20 mouse cellular contexts compared by ENCODE assay signal in genomic region chr7:67402353-67402752, GRCm38 (mm10). TPM values are rescaled to one million over a fixed set of nuclear protein-coding genes. Genes with fewer than 3 reads are reported as not detected.
DNase-seq lines count a peak whose midpoint lies in the region; TF ChIP-seq lines count a peak whose summit lies in the region.
"Had no signal": no experiment of that assay in that cellular context is flagged by ENCODE, and none has a peak within 500 bp of the region (broad histone marks: within the 10 kb centered on the region; RNA-seq: fewer than 3 reads in every experiment).

No protein-coding gene starts in this region.

- no peaks in the 10 kb centered on the region for H3K4me1 ChIP-seq in testis, adult 2 months (ENCODE audit: control insufficient read depth, insufficient read depth, low read length)
- H3K4me1 ChIP-seq: embryonic facial prominence, embryonic 12.5 days; forebrain, embryonic 13.5 days had no signal

- no peaks in the 10 kb centered on the region for H3K27me3 ChIP-seq in testis, adult 2 months (ENCODE audit: control insufficient read depth, insufficient read depth, low read length)
- H3K27me3 ChIP-seq: embryonic facial prominence, embryonic 12.5 days; forebrain, embryonic 13.5 days; forebrain, embryonic 15.5 days; Patski had no signal

- TF ChIP-seq POLR2A in testis, adult 2 months (IDR thresholded peaks at IDR 0.05; ENCODE audit: control insufficient read depth, low read depth, low read length): no peak

- no peak for TF ChIP-seq CTCF in gastrocnemius, adult 2 months (IDR thresholded peaks at IDR 0.05)
- TF ChIP-seq CTCF in testis, adult 2 months (IDR thresholded peaks at IDR 0.05; ENCODE audit: control insufficient read depth, insufficient read depth, insufficient replicate concordance, low read depth, low read length): no peak

- intact Hi-C loops in gastrocnemius, adult 2 months (cut with DNase I): no loop called here

- H3K4me3 ChIP-seq in gastrocnemius, adult 2 months: no peak overlapping the region
- no peak overlapping the region for H3K4me3 ChIP-seq in testis, adult 2 months (ENCODE audit: control insufficient read depth, low read depth, low read length)
- H3K4me3 ChIP-seq: embryonic facial prominence, embryonic 10.5 days; embryonic facial prominence, embryonic 12.5 days; forebrain, embryonic 13.5 days; forebrain, embryonic 15.5 days had no signal

- peak; percentile 57 for DNase-seq in gastrocnemius, adult 2 months
- DNase-seq in gastrocnemius, postnatal 25 days: no peak
- no peak for DNase-seq in testis, postnatal 10 days (ENCODE audit: low spot score)
- peak; percentile 57 for DNase-seq in skeletal muscle tissue, adult 2 months (ENCODE audit: low read depth, low spot score)
- no peak for DNase-seq in layer of hippocampus, adult 9-11 months
- DNase-seq: adrenal gland, adult 8-10 months; adrenal gland, postnatal 14 days; adrenal gland, postnatal 36 days; cerebellum, adult 11-12 months; cerebellum, adult 2 months; cerebellum, adult 9-10 months; cerebellum, postnatal 10 days; cerebellum, postnatal 25 days had no signal

- peak overlapping the region; percentile 64 for H3K27ac ChIP-seq in gastrocnemius, adult 2 months
- peak overlapping the region; percentile 6; the same call in 1 of the 2 replicates for H3K27ac ChIP-seq in testis, adult 2 months (ENCODE audit: control insufficient read depth, insufficient read depth, low read depth, low read length)
- H3K27ac ChIP-seq: embryonic facial prominence, embryonic 10.5 days; embryonic facial prominence, embryonic 12.5 days; forebrain, embryonic 13.5 days had no signal

- no peaks in the 10 kb centered on the region for H3K36me3 ChIP-seq in testis, adult 2 months (ENCODE audit: control insufficient read depth, insufficient read depth, low read length)
- H3K36me3 ChIP-seq: embryonic facial prominence, embryonic 10.5 days; embryonic facial prominence, embryonic 12.5 days; forebrain, embryonic 15.5 days; G1E had no signal

RNA-seq across cellular contexts. Expression of gene Mef2a, which starts 29.7 kb away (rescaled TPM):
- total RNA-seq in gastrocnemius, adult 2 months (2021): 10 to 100 TPM; 92.2 to 93.2 TPM
- 10 to 100 TPM; 60.9 to 69.3 TPM for total RNA-seq in gastrocnemius, postnatal 25 days (2021)
- 19.8 and 21.3 TPM in 2 replicates for polyA plus RNA-seq in testis, adult 2 months (2012; rRNA removed)

Comparison
In these comparisons a context has a peak if more than half of its experiments do, and no peak if none do; other contexts are left out.
1. DNase-seq: peak in gastrocnemius, adult 2 months (single experiment) and skeletal muscle tissue, adult 2 months (single experiment); none in gastrocnemius, postnatal 25 days (single experiment), testis, postnatal 10 days (single experiment) and layer of hippocampus, adult 9-11 months (single experiment).